Mouse (Mus musculus) stomach, postnatal 0 days (tissue): ENCODE measurements around the gene Rps6kl1. TPM values are rescaled to one million over a fixed set of nuclear protein-coding genes. Genes with fewer than 3 reads are reported as not detected.

Experiments used
- ATAC-seq: fragments of 200-750 bp; cut with Nextera tagmentation; 2 replicates; pipeline ENCODE4 v1.8.0; 2017; ENCODE audit not compliant: low FRiP score, low TSS enrichment
- DNase-seq: peaks from one replicate; pipeline ENCODE4 v3.0.0-alpha.2; 2016; ENCODE audit warnings: low spot score
- H3K27ac ChIP-seq: fragments of 300-500 bp; sonication (generic); replicated peaks from 2 replicates; pipeline ENCODE4 v1.5.1; 2014; ENCODE audit warnings: mild to moderate bottlenecking, control low read depth
- H3K27me3 ChIP-seq: fragments of 300-500 bp; sonication (generic); 2 replicates; pipeline ENCODE4 v1.6.1; 2014; ENCODE audit warnings: low read length; ENCODE audit not compliant: control insufficient read depth, insufficient read depth
- H3K36me3 ChIP-seq: fragments of 300-500 bp; sonication (generic); 2 replicates; pipeline ENCODE4 v1.6.1; 2014; ENCODE audit warnings: low read length, mixed read lengths; ENCODE audit not compliant: control insufficient read depth, insufficient read depth
- H3K4me1 ChIP-seq: fragments of 300-500 bp; sonication (generic); replicated peaks from 2 replicates; pipeline ENCODE4 v1.6.1; 2014; ENCODE audit warnings: antibody characterized with exemption; ENCODE audit not compliant: control insufficient read depth, insufficient read depth
- H3K4me2 ChIP-seq: fragments of 300-500 bp; sonication (generic); replicated peaks from 2 replicates; pipeline ENCODE4 v1.6.1; 2014; ENCODE audit warnings: low read depth, mild to moderate bottlenecking, control low read depth, moderate library complexity
- H3K4me3 ChIP-seq: fragments of 300-500 bp; sonication (generic); 2 replicates; pipeline ENCODE4 v1.5.1; 2014; ENCODE audit warnings: low read depth, low read length, control low read depth
- H3K9ac ChIP-seq: fragments of 300-500 bp; sonication (generic); 2 replicates; pipeline ENCODE4 v1.6.1; 2014; ENCODE audit warnings: mild to moderate bottlenecking, low read length, control low read depth, mixed read lengths
- H3K9me3 ChIP-seq: fragments of 300-500 bp; sonication (generic); 2 replicates; pipeline ENCODE4 v1.6.1; 2016; ENCODE audit warnings: low read length; ENCODE audit not compliant: control insufficient read depth
- CTCF ChIP-seq: IDR thresholded peaks from 2 replicates; pipeline ENCODE4 v1.5.1; 2016; ENCODE audit warnings: antibody characterized with exemption, low read depth, mild to moderate bottlenecking, moderate library complexity
- EP300 ChIP-seq: optimal IDR thresholded peaks from 2 replicates; pipeline ENCODE3; 2016; ENCODE audit warnings: antibody characterized with exemption
- WGBS: fragments of 180-500 bp; shearing (Covaris S2); extraction: QIAGEN DNeasy Blood & Tissue Kit; methylation state at CpG from one replicate; pipeline ENCODE4 v1.1.7; 2014; 5-methylcytosine and 5-hydroxymethylcytosine counted together
- polyA plus RNA-seq: library from polyadenylated mRNA; unstranded; fragments of >200 nt; fragmentation: Nextera tagmentation; extraction: Ambion mirVana; gene quantifications from 2 replicates; pipeline ENCODE4 v1.2.1, GENCODE M21; 2015

Rps6kl1 gene
- polyA plus RNA-seq, 1 experiment from 2014 or later: 0.65 TPM

GRCm38 (mm10) chr12:85123108-85123530 lies 27.9 kb downstream of the Rps6kl1 start:
- Histone ChIP-seq H3K4me3 (no peak overlapping the region), H3K27me3 (no peaks in the 10 kb centered on the region), H3K36me3 (peaks cover 33% of the 10 kb centered on the region), H3K9me3 (no peaks in the 10 kb centered on the region), H3K4me1 (no peaks in the 10 kb centered on the region), H3K9ac (no peak overlapping the region), H3K4me2 (no peak overlapping the region), H3K27ac (no peak overlapping the region)
- ATAC-seq: no peak
- 93% methylated on average over 9 of the region's 9 CpGs for WGBS
- no peak for DNase-seq
- TF ChIP-seq EP300: no peak
- no peak for TF ChIP-seq CTCF

- H3K36me3 ChIP-seq: peaks cover 33% of the 10 kb centered on the region
- no peak overlapping the region for H3K9ac ChIP-seq
- no peaks in the 10 kb centered on the region for H3K4me1 ChIP-seq
- no peak overlapping the region for H3K4me2 ChIP-seq
- H3K9me3 ChIP-seq: no peaks in the 10 kb centered on the region
- no peak overlapping the region for H3K27ac ChIP-seq
- ATAC-seq: no peak
- H3K27me3 ChIP-seq: no peaks in the 10 kb centered on the region
- TF ChIP-seq CTCF (no peak), EP300 (no peak)
- WGBS: 89% methylated on average over 9 of the region's 9 CpGs
- H3K4me3 ChIP-seq: no peak overlapping the region
- DNase-seq: no peak
Observed at GRCm38 (mm10) chr12:85121806-85122459, 29.1 kb downstream of the Rps6kl1 start.

GRCm38 (mm10) chr12:85115678-85116077 lies 35.4 kb downstream of the Rps6kl1 start:
- DNase-seq (no peak), ATAC-seq (no peak)
- no peak for TF ChIP-seq EP300
- TF ChIP-seq CTCF: no peak
- no peak overlapping the region for H3K27ac ChIP-seq
- no peak overlapping the region for H3K4me3 ChIP-seq
- no peak overlapping the region for H3K4me2 ChIP-seq
- no peaks in the 10 kb centered on the region for H3K9me3 ChIP-seq
- peaks cover 6% of the 10 kb centered on the region for H3K4me1 ChIP-seq
- peaks cover 6% of the 10 kb centered on the region; the same call in 1 of the 2 replicates for H3K36me3 ChIP-seq
- WGBS: 56% methylated on average over 7 of the region's 7 CpGs
- H3K27me3 ChIP-seq: no peaks in the 10 kb centered on the region
- no peak overlapping the region for H3K9ac ChIP-seq

GRCm38 (mm10) chr12:85113917-85114316 lies 37.1 kb downstream of the Rps6kl1 start:
- no peak overlapping the region for H3K9ac ChIP-seq
- ATAC-seq (no peak), DNase-seq (no peak)
- no peak overlapping the region for H3K4me2 ChIP-seq
- no peak for TF ChIP-seq CTCF
- TF ChIP-seq EP300: no peak
- peaks cover 3% of the 10 kb centered on the region; the same call in 1 of the 2 replicates for H3K36me3 ChIP-seq
- H3K9me3 ChIP-seq: no peaks in the 10 kb centered on the region
- no peak overlapping the region for H3K27ac ChIP-seq
- 92% methylated on average over 3 of the region's 3 CpGs for WGBS
- H3K4me1 ChIP-seq: peaks cover 6% of the 10 kb centered on the region
- H3K4me3 ChIP-seq: no peak overlapping the region
- no peaks in the 10 kb centered on the region for H3K27me3 ChIP-seq

- 80% methylated on average over 3 of the region's 3 CpGs for WGBS
- no peak overlapping the region for H3K4me2 ChIP-seq
- H3K27ac ChIP-seq: no peak overlapping the region
- no peak for DNase-seq
- H3K36me3 ChIP-seq: peaks cover 3% of the 10 kb centered on the region; the same call in 1 of the 2 replicates
- no peak overlapping the region for H3K4me3 ChIP-seq
- ATAC-seq: no peak
- peaks cover 6% of the 10 kb centered on the region for H3K4me1 ChIP-seq
- no peaks in the 10 kb centered on the region for H3K9me3 ChIP-seq
- no peaks in the 10 kb centered on the region for H3K27me3 ChIP-seq
- no peak overlapping the region for H3K9ac ChIP-seq
- TF ChIP-seq CTCF (no peak), EP300 (no peak)
Observed at GRCm38 (mm10) chr12:85113337-85113736, 37.7 kb downstream of the Rps6kl1 start.

- H3K9ac ChIP-seq: no peak overlapping the region
- no peak for TF ChIP-seq EP300
- no peak for TF ChIP-seq CTCF
- H3K27ac ChIP-seq: no peak overlapping the region
Observed at GRCm38 (mm10) chr12:85112550-85113251, 38.4 kb downstream of the Rps6kl1 start.

More at GRCm38 (mm10) chr12:85112550-85113251, 38.4 kb downstream of the Rps6kl1 start:
- Histone ChIP-seq H3K27me3 (no peaks in the 10 kb centered on the region), H3K4me3 (no peak overlapping the region), H3K4me1 (peaks cover 6% of the 10 kb centered on the region), H3K36me3 (peaks cover 3% of the 10 kb centered on the region; the same call in 1 of the 2 replicates), H3K4me2 (no peak overlapping the region), H3K9me3 (no peaks in the 10 kb centered on the region)
- 81% methylated on average over 7 of the region's 7 CpGs for WGBS
- ATAC-seq: no peak
- DNase-seq: no peak
